9 mouse cellular contexts compared by ENCODE assay signal in genomic region chr9:102718676-102719075, GRCm38 (mm10). TPM values are rescaled to one million over a fixed set of nuclear protein-coding genes. Genes with fewer than 3 reads are reported as not detected.
DNase-seq lines count a peak whose midpoint lies in the region; ATAC-seq and TF ChIP-seq lines count a peak whose summit lies in the region.
"Had no signal": no experiment of that assay in that cellular context is flagged by ENCODE, and none has a peak within 500 bp of the region (broad histone marks: within the 10 kb centered on the region; RNA-seq: fewer than 3 reads in every experiment).

No protein-coding gene starts in this region.

- no peak for ATAC-seq in heart, embryonic 11.5 days (replicated peaks; ENCODE audit: insufficient number of reproducible peaks, low FRiP score, low TSS enrichment)
- no peak for ATAC-seq in heart, postnatal 0 days (ENCODE audit: insufficient read depth, low read depth)
- ATAC-seq in limb, embryonic 13.5 days (ENCODE audit: low FRiP score, low read depth), result no peak
- ATAC-seq in neural tube, embryonic 14.5 days (ENCODE audit: low read depth), result no peak; the same call in 1 of the 2 replicates

- no peak for DNase-seq in heart, adult 8-10 months (ENCODE audit: low spot score)
- DNase-seq in heart, postnatal 0 days (ENCODE audit: low spot score), result no peak
- no peak for DNase-seq in layer of hippocampus, postnatal 10 days (ENCODE audit: low spot score in 2 of 2)
- DNase-seq in c-Kit-positive CD71-positive TER-119-positive erythroid progenitor cells, embryonic 14.5 days (ENCODE audit: low spot score), result no peak

- TF ChIP-seq CTCF in bone marrow, adult 2 months (IDR thresholded peaks at IDR 0.05; ENCODE audit: control insufficient read depth, insufficient read depth, low read length), result no peak
- TF ChIP-seq CTCF in heart, postnatal 0 days (IDR thresholded peaks at IDR 0.05; ENCODE audit: low read depth), result no peak

- H3K4me2 ChIP-seq in heart, embryonic 11.5 days, result peak overlapping the region; percentile 69
- peak overlapping the region; percentile 94 for H3K4me2 ChIP-seq in heart, postnatal 0 days (ENCODE audit: low read depth, low read length)
- H3K4me2 ChIP-seq in limb, embryonic 13.5 days (replicated peaks), result peak overlapping the region; percentile 74
- H3K4me2 ChIP-seq in neural tube, embryonic 14.5 days (ENCODE audit: low read depth, low read length), result peak overlapping the region; percentile 74

- TF ChIP-seq EP300 in heart, postnatal 0 days (IDR thresholded peaks at IDR 0.05; ENCODE audit: low read depth), result no peak

- H3K9me3 ChIP-seq in heart, embryonic 11.5 days (replicated peaks; ENCODE audit: control insufficient read depth, low read length), result no peaks in the 10 kb centered on the region
- no peaks in the 10 kb centered on the region for H3K9me3 ChIP-seq in heart, postnatal 0 days (replicated peaks; ENCODE audit: control insufficient read depth, low read length)
- H3K9me3 ChIP-seq in limb, embryonic 13.5 days, result no peaks in the 10 kb centered on the region
- H3K9me3 ChIP-seq in neural tube, embryonic 14.5 days (ENCODE audit: control insufficient read depth, low read length), result no peaks in the 10 kb centered on the region

- no peaks in the 10 kb centered on the region for H3K27me3 ChIP-seq in heart, embryonic 11.5 days (ENCODE audit: control insufficient read depth, insufficient read depth, low read length)
- no peaks in the 10 kb centered on the region for H3K27me3 ChIP-seq in heart, postnatal 0 days (ENCODE audit: control insufficient read depth, insufficient read depth, low read length)
- H3K27me3 ChIP-seq in limb, embryonic 13.5 days, result no peaks in the 10 kb centered on the region
- no peaks in the 10 kb centered on the region; the same call in 1 of the 2 replicates for H3K27me3 ChIP-seq in neural tube, embryonic 14.5 days (ENCODE audit: control insufficient read depth, insufficient read depth, low read length)
- H3K27me3 ChIP-seq: Patski had no signal

- no peak for TF ChIP-seq POLR2A in bone marrow, adult 2 months (IDR thresholded peaks at IDR 0.05; ENCODE audit: borderline replicate concordance, control insufficient read depth, low read depth, low read length)

- WGBS in heart, embryonic 11.5 days (ENCODE audit: insufficient replicate concordance), result under 1% methylated on average over 21 of the region's 21 CpGs
- WGBS in bone marrow, adult 2 months, result 5% methylated on average over 21 of the region's 21 CpGs
- under 1% methylated on average over 21 of the region's 21 CpGs for WGBS in heart, postnatal 0 days
- WGBS in limb, embryonic 13.5 days, result under 1% methylated on average over 21 of the region's 21 CpGs
- under 1% methylated on average over 21 of the region's 21 CpGs for WGBS in neural tube, embryonic 14.5 days

- peak overlapping the region; percentile 99 for H3K27ac ChIP-seq in heart, embryonic 11.5 days (ENCODE audit: low read depth, low read length)
- no peak overlapping the region for H3K27ac ChIP-seq in bone marrow, adult 2 months (ENCODE audit: control insufficient read depth, insufficient read depth, low read depth, low read length, poor library complexity)
- H3K27ac ChIP-seq in heart, postnatal 0 days (ENCODE audit: low read depth), result peak overlapping the region; percentile 100
- H3K27ac ChIP-seq in limb, embryonic 13.5 days, result peak overlapping the region; percentile 99
- H3K27ac ChIP-seq in neural tube, embryonic 14.5 days (ENCODE audit: low read depth, low read length), result peak overlapping the region; percentile 93

- peaks cover 67% of the 10 kb centered on the region for H3K4me1 ChIP-seq in heart, embryonic 11.5 days (ENCODE audit: control insufficient read depth, insufficient read depth, low read length)
- no peaks in the 10 kb centered on the region for H3K4me1 ChIP-seq in bone marrow, adult 2 months (ENCODE audit: control insufficient read depth, insufficient read depth, low read length)
- H3K4me1 ChIP-seq in heart, postnatal 0 days (ENCODE audit: control insufficient read depth, insufficient read depth), result peaks cover 58% of the 10 kb centered on the region
- peaks cover 76% of the 10 kb centered on the region for H3K4me1 ChIP-seq in limb, embryonic 13.5 days
- peaks cover 51% of the 10 kb centered on the region for H3K4me1 ChIP-seq in neural tube, embryonic 14.5 days (ENCODE audit: control insufficient read depth, insufficient read depth, low read length)

- H3K9ac ChIP-seq in heart, embryonic 11.5 days (ENCODE audit: low read depth, low read length), result peak overlapping the region; percentile 100
- peak overlapping the region; percentile 100 for H3K9ac ChIP-seq in heart, postnatal 0 days (replicated peaks; ENCODE audit: low read depth, low read length)
- H3K9ac ChIP-seq in limb, embryonic 13.5 days, result peak overlapping the region; percentile 99
- peak overlapping the region; percentile 96 for H3K9ac ChIP-seq in neural tube, embryonic 14.5 days (replicated peaks; ENCODE audit: low read depth, low read length)

- H3K4me3 ChIP-seq in heart, embryonic 11.5 days (ENCODE audit: low read depth, low read length), result peak overlapping the region; percentile 90
- H3K4me3 ChIP-seq in bone marrow, adult 2 months (replicated peaks; ENCODE audit: control insufficient read depth, low read depth, low read length), result peak overlapping the region; percentile 84
- peak overlapping the region; percentile 96 for H3K4me3 ChIP-seq in heart, postnatal 0 days (ENCODE audit: low read depth, low read length)
- peak overlapping the region; percentile 96 for H3K4me3 ChIP-seq in limb, embryonic 13.5 days
- H3K4me3 ChIP-seq in neural tube, embryonic 14.5 days (ENCODE audit: low read depth, low read length), result peak overlapping the region; percentile 72

- peaks cover 24% of the 10 kb centered on the region for H3K36me3 ChIP-seq in heart, embryonic 11.5 days (ENCODE audit: control insufficient read depth, insufficient read depth, low read length)
- H3K36me3 ChIP-seq in heart, postnatal 0 days (replicated peaks; ENCODE audit: control insufficient read depth, insufficient read depth, low read length), result peaks cover 40% of the 10 kb centered on the region
- H3K36me3 ChIP-seq in limb, embryonic 13.5 days, result peaks cover 39% of the 10 kb centered on the region
- H3K36me3 ChIP-seq in neural tube, embryonic 14.5 days (ENCODE audit: control insufficient read depth, insufficient read depth, low read length), result peaks cover 30% of the 10 kb centered on the region

RNA-seq across cellular contexts. Expression of gene Amotl2, which starts 2.2 kb away (rescaled TPM):
- polyA plus RNA-seq in heart, embryonic 11.5 days (2014; fragmentation: Nextera tagmentation; extraction: Ambion mirVana), result 28.7 and 33.7 TPM in 2 replicates
- total RNA-seq in heart, adult 8-10 months (2022), result 10 to 100 TPM; 56.7 to 80.1 (median 58.6) TPM
- polyA plus RNA-seq in bone marrow, adult 2 months (2011; ENCODE audit: insufficient read depth, insufficient read length, low replicate concordance, missing spikeins), result 2.1 and 26.3 TPM in 2 replicates
- total RNA-seq in heart, postnatal 0 days (2014; rRNA removed; ENCODE audit: low replicate concordance), result 115 and 221 TPM in 2 replicates
- 25.3 and 26.0 TPM in 2 replicates for polyA plus RNA-seq in heart, postnatal 0 days (2015; fragmentation: Nextera tagmentation; extraction: Ambion mirVana)
- polyA plus RNA-seq in limb, embryonic 13.5 days (2015; fragmentation: Nextera tagmentation; extraction: Ambion mirVana), result 66.8 and 71.3 TPM in 2 replicates
- 37.7 and 58.9 TPM in 2 replicates for polyA plus RNA-seq in neural tube, embryonic 14.5 days (2014; fragmentation: Nextera tagmentation; extraction: Ambion mirVana)
- total RNA-seq in layer of hippocampus, postnatal 10 days (2021), result 10 to 100 TPM; 18.3 to 20.7 TPM
